Mouse (Mus musculus): Measurements from ENCODE around the gene Cpm. TPM values are rescaled to one million over a fixed set of nuclear protein-coding genes. Genes with fewer than 3 reads are reported as not detected.

The Cpm gene
- polyA plus RNA-seq, 1 experiment from 2014 or later, result 4.7 TPM

- H3K4me1 ChIP-seq, result peaks cover 15% of the 10 kb centered on the region
- under 1% methylated on average over 25 of the region's 25 CpGs for WGBS
- no peaks in the 10 kb centered on the region for H3K36me3 ChIP-seq (ENCODE audit: poor library complexity, severe bottlenecking)
- peak overlapping the region; percentile 59; the same call in 1 of the 2 replicates for H3K9ac ChIP-seq
- ATAC-seq, result peak; percentile 40; the same call in 1 of the 2 replicates
- H3K4me3 ChIP-seq, result peak overlapping the region; percentile 45
- H3K9me3 ChIP-seq (replicated peaks), result no peaks in the 10 kb centered on the region
- peak overlapping the region; percentile 90 for H3K4me2 ChIP-seq
- no peak overlapping the region for H3K27ac ChIP-seq
- peaks cover 55% of the 10 kb centered on the region for H3K27me3 ChIP-seq
Observed at GRCm38 (mm10) chr10:117628363-117629168, 734 bp upstream of the Cpm start.

DNA sequence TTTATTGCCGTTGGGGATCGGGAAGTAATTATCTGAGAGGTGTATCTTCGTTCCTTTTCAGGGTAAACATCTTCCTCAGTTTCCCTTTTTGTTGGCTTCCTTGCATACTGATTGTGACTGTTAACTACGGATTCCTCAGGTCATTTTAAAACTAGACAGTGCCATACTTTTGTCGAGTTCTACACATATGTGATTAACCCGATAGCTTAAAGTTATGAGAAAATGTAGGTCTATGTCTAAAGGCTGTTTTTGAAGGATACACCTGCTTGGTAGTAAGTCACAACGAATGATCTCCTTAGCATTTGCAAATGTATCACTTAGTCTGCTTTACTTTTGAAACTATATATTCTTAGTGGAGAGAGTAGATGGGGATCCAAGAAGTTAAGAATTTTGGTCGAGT is 876 bp downstream of the Cpm start:
- H3K4me3 ChIP-seq, result peak overlapping the region; percentile 45; the same call in 1 of the 2 replicates
- peaks cover 55% of the 10 kb centered on the region for H3K27me3 ChIP-seq
- H3K9ac ChIP-seq, result no peak overlapping the region
- no peak overlapping the region for H3K27ac ChIP-seq
- 25% methylated on average over 8 of the region's 8 CpGs for WGBS
- H3K4me2 ChIP-seq, result no peak overlapping the region
- H3K9me3 ChIP-seq (replicated peaks), result no peaks in the 10 kb centered on the region
- peaks cover 15% of the 10 kb centered on the region for H3K4me1 ChIP-seq
- no peak for ATAC-seq
- H3K36me3 ChIP-seq (ENCODE audit: poor library complexity, severe bottlenecking), result no peaks in the 10 kb centered on the region

DNA sequence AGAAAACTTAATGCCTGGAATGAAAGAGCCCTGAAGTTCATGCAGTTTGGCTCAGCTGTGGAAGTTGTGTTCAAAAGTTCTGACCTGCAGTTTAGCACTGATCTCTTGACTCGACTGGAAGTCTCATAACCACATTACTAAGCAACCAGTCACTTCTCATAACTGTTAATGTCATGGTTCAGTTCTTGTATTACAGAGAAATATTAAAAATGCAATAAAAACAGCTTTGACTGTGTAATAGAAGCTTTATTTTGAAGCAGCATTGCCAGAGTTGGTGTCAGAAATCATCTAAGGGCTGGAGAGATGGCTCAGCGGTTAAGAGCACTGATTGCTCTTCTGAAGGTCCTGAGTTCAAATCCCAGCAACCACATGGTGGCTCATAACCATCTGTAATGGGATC is 1.5 kb downstream of the Cpm start:
- 54% methylated on average over 2 of the region's 2 CpGs for WGBS
- no peak for ATAC-seq
- H3K27me3 ChIP-seq, result peaks cover 55% of the 10 kb centered on the region

GRCm38 (mm10) chr10:117631562-117632259 is 2.4 kb downstream of the Cpm start:
- Histone ChIP-seq H3K9me3 (replicated peaks) (no peaks in the 10 kb centered on the region), H3K36me3 (ENCODE audit: poor library complexity, severe bottlenecking) (no peaks in the 10 kb centered on the region), H3K4me1 (peaks cover 15% of the 10 kb centered on the region), H3K9ac (no peak overlapping the region), H3K4me2 (no peak overlapping the region), H3K27ac (no peak overlapping the region), H3K27me3 (peaks cover 53% of the 10 kb centered on the region), H3K4me3 (no peak overlapping the region)
- no peak for ATAC-seq
- WGBS, result 85% methylated on average over 16 of the region's 16 CpGs

More for the DNA sequence above, 1.5 kb downstream of the Cpm start:
- no peaks in the 10 kb centered on the region for H3K36me3 ChIP-seq (ENCODE audit: poor library complexity, severe bottlenecking)
- no peak overlapping the region for H3K27ac ChIP-seq
- H3K9ac ChIP-seq, result no peak overlapping the region
- no peaks in the 10 kb centered on the region for H3K9me3 ChIP-seq (replicated peaks)
- H3K4me2 ChIP-seq, result no peak overlapping the region
- H3K4me1 ChIP-seq, result peaks cover 15% of the 10 kb centered on the region
- H3K4me3 ChIP-seq, result no peak overlapping the region

- H3K9me3 ChIP-seq (replicated peaks), result no peaks in the 10 kb centered on the region
- no peak overlapping the region for H3K4me3 ChIP-seq
- peaks cover 15% of the 10 kb centered on the region for H3K4me1 ChIP-seq
- H3K4me2 ChIP-seq, result no peak overlapping the region
- peaks cover 47% of the 10 kb centered on the region for H3K27me3 ChIP-seq
- WGBS, result 89% methylated on average over 4 of the region's 4 CpGs
- no peaks in the 10 kb centered on the region for H3K36me3 ChIP-seq (ENCODE audit: poor library complexity, severe bottlenecking)
- H3K27ac ChIP-seq, result no peak overlapping the region
- ATAC-seq, result no peak
- no peak overlapping the region for H3K9ac ChIP-seq
Observed at GRCm38 (mm10) chr10:117632394-117632793, 3.1 kb downstream of the Cpm start.

DNA sequence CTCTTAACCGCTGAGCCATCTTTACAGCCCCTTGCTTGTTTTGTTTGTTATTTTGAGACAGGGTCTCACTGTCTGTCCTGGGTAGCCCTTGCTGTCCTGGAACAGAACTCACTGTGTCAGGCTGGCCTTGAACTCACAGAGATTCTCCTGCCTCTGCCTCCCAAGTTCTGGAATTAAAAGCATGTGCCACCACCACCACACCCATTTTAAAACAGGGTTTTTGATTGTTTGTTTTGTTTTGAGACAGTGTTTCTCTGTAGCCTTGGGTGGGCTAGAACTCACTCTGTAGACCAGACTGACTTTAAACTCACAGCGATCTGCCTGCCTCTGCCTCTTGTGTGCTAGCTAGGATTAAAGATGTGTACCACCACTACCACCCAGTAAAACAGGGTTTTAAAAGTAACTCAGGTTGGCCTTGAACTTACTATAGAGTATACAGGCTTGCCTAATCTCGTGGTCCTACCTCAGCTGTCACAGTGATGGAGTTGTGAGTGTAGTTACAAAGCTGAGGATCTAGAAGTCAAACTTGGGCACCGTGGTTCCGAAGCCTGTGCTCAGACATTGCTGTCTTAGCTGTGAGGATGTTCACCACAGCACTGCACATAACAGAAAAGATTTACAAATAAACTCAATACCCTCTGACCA is 4.4 kb downstream of the Cpm start:
- no peak overlapping the region for H3K9ac ChIP-seq
- 86% methylated on average over 5 of the region's 5 CpGs for WGBS
- no peak overlapping the region for H3K4me3 ChIP-seq
- H3K27me3 ChIP-seq, result peaks cover 34% of the 10 kb centered on the region
- H3K4me2 ChIP-seq, result no peak overlapping the region
- H3K9me3 ChIP-seq (replicated peaks), result no peaks in the 10 kb centered on the region
- H3K4me1 ChIP-seq, result peaks cover 12% of the 10 kb centered on the region
- no peak for ATAC-seq
- no peaks in the 10 kb centered on the region for H3K36me3 ChIP-seq (ENCODE audit: poor library complexity, severe bottlenecking)
- no peak overlapping the region for H3K27ac ChIP-seq

DNA sequence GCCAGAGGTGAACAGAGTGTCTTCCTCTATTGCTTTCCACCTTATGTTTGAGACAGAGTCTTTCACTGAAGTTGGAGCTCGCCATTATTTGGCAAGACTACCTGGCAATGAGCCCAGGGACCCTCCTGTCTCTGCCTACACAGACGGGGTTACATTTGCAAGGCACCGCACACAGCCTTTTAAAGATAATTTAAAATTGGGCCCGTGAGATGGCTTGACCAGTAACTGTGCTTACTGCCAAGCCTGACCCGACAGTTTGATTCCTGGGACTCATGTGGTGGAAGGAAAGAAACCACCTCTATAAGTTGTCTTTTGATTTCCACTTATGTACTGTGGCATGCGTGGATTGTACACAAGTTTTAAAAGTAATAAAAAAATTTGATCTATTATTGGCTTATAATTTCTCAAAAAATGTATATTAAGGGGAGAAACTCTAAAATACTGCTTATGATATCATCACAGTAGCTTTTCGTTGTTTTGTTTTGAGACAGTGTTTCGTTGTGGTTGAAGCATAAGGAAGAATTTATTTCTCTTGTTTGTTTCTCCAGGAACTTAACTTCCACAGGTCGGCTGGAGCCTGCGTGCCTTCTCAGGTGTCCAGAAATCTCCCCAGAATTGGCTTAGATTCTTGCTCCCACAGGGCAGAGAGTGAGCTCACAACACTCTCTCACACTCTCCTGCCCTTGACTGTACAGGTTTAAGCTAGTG is 5.2 kb downstream of the Cpm start:
- no peak overlapping the region for H3K27ac ChIP-seq
- H3K4me3 ChIP-seq, result no peak overlapping the region
- peaks cover 26% of the 10 kb centered on the region for H3K27me3 ChIP-seq
- H3K4me1 ChIP-seq, result peaks cover 6% of the 10 kb centered on the region
- no peaks in the 10 kb centered on the region for H3K9me3 ChIP-seq (replicated peaks)
- ATAC-seq, result no peak
- H3K9ac ChIP-seq, result no peak overlapping the region
- 87% methylated on average over 10 of the region's 10 CpGs for WGBS
- H3K4me2 ChIP-seq, result no peak overlapping the region
- no peaks in the 10 kb centered on the region for H3K36me3 ChIP-seq (ENCODE audit: poor library complexity, severe bottlenecking)

DNA sequence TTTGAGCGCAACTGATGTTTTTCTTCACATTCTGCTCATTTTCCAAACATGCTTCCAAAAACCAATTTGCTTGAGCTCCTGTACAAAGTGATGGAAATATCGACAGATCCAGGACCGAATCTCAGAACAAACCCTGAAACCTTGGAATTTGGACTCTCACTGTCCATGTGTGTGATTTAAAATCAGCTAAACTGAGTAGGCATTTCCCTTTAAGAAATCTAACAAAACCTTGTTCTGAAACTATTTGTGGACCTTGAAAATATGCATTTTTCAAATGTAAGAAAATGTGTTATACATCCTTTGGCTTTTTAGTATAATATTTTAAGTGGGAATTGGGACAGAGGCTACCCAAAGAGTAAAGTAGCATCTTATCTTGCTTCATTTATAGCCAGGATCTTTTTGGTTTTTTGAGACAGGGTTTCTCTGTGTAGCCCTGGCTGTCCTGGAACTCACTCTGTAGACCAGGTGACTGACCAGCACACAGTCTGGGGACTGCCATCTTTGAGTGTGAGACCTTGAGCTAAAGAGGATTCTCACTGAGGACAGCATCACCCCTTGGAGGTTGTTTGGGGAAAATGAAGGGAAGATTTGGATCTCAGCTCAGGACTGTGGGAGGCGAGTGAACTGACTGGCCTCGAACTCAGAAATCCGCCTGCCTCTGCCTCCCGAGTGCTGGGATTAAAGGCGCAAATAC is 5.9 kb downstream of the Cpm start:
- Histone ChIP-seq H3K4me3 (no peak overlapping the region), H3K4me1 (no peaks in the 10 kb centered on the region), H3K9me3 (replicated peaks) (no peaks in the 10 kb centered on the region), H3K4me2 (no peak overlapping the region), H3K27ac (no peak overlapping the region), H3K27me3 (peaks cover 19% of the 10 kb centered on the region), H3K9ac (no peak overlapping the region), H3K36me3 (ENCODE audit: poor library complexity, severe bottlenecking) (no peaks in the 10 kb centered on the region)
- WGBS, result 92% methylated on average over 8 of the region's 8 CpGs
- no peak for ATAC-seq

GRCm38 (mm10) chr10:117635823-117636589 is 6.7 kb downstream of the Cpm start:
- Histone ChIP-seq H3K4me2 (no peak overlapping the region), H3K36me3 (ENCODE audit: poor library complexity, severe bottlenecking) (no peaks in the 10 kb centered on the region), H3K27ac (no peak overlapping the region), H3K27me3 (peaks cover 11% of the 10 kb centered on the region), H3K4me1 (no peaks in the 10 kb centered on the region), H3K9ac (no peak overlapping the region), H3K9me3 (replicated peaks) (no peaks in the 10 kb centered on the region), H3K4me3 (no peak overlapping the region)
- 85% methylated on average over 3 of the region's 3 CpGs for WGBS
- no peak for ATAC-seq

- WGBS, result 75% methylated on average over 9 of the region's 9 CpGs
- H3K27me3 ChIP-seq, result no peaks in the 10 kb centered on the region
- ATAC-seq, result no peak
- no peak overlapping the region for H3K4me3 ChIP-seq
- H3K27ac ChIP-seq, result no peak overlapping the region
- H3K4me1 ChIP-seq, result peaks cover 5% of the 10 kb centered on the region; the same call in 1 of the 2 replicates
- no peaks in the 10 kb centered on the region for H3K36me3 ChIP-seq (ENCODE audit: poor library complexity, severe bottlenecking)
- no peak overlapping the region for H3K9ac ChIP-seq
- H3K9me3 ChIP-seq (replicated peaks), result no peaks in the 10 kb centered on the region
- no peak overlapping the region for H3K4me2 ChIP-seq
Observed at GRCm38 (mm10) chr10:117637062-117637744, 7.9 kb downstream of the Cpm start.
